Mouse (Mus musculus) T-helper 1 cell (primary cell): ENCODE measurements at regions not wholly inside any gene's neighbourhood (a gene's known extent, or its start where the extent isn't known, plus 50 kb on each side); places are given as distances from the start of the nearest gene placed in this dataset.
"Not testable (repeated sequence)": the region's sequence is repeated elsewhere in the genome, so short reads cannot be mapped to it uniquely, and the experiment has no call there.

Experiments
- in situ Hi-C: fragments of 300-600 bp; cut with MboI, MseI; formaldehyde crosslinking; loops from one replicate; pipeline ENCODE4 v1.15.1; 2025; ENCODE audit warnings: high pct_unique_total_duplicates

DNA sequence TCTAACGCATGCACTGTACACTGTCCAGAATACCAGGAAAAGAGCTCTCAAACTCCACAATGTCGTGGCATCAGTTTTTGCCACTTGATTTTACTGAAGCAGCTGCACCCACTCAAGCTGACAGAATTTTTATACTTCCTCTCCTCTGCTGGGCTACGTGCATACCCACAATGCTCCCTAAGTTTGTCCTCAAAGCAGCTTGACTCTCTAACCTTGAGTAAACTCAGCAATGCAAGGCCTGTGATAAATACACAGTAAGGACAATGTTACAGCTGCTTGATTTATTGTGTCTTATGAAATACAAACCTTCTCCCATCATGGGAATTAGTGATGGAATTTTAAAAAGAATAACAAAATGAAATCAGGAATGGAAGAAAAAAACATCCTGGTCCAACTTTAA, 129.7 kb downstream of the Trmt11 start:
- in situ Hi-C loops = no loop called here

DNA sequence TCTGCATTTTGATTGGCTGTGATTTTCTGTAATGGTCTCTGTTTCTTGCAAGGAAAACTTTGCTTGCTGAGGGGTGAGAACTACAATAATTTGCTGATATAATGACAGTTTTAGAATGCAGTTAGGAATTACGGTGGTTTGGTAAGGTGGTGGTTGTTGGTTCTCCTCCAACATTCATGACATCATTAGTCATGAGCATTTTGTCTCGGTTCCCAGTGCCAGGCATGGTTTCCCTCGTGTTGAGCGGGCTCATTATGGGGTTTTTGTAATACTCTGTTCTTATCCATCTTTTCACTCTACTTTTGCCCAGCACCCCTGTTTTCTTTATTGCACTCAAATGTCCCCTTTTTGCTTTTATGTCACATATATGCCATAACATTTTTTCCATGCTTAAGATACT, 149.9 kb downstream of the Trmt11 start:
- in situ Hi-C loops = no loop called here

DNA sequence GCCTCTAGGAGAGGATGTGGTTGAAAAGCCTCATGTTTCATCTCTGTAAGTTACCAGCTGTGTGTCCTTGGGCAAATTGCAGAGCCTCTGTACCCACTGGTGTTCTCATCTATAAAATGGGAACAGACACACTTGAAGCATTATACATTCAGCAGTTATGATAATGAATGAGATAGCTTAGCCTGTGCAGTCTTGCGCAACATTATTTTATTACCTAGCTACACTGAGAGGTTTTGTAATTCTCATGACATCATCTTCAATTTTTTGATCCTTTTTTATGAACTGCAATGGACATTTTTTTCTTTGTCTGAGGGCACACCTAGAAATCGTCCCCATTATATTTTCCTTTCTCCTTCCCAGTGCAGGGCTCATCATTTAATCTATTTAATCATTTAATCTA, 153.5 kb downstream of the Trmt11 start:
- in situ Hi-C loops = no loop called here

DNA sequence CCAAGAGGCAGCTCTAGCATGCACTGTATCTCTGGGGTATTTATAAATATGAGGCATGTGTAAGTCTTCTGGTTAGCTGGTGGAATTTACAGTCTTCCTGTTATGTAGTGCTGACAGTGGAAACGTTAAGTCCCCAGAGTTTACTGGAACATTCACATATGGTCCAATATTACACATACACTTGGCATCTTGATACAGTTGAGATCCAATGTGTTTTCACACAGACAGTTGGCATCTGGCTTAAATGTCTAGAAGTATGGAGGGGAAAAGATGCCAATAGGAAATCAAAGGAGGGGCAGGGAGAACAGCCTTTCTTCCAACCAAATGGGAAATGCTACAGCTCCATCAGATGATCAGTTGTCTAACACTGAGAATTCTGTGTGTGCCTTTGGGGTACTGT, 154.0 kb downstream of the Trmt11 start:
- in situ Hi-C loops = no loop called here

DNA sequence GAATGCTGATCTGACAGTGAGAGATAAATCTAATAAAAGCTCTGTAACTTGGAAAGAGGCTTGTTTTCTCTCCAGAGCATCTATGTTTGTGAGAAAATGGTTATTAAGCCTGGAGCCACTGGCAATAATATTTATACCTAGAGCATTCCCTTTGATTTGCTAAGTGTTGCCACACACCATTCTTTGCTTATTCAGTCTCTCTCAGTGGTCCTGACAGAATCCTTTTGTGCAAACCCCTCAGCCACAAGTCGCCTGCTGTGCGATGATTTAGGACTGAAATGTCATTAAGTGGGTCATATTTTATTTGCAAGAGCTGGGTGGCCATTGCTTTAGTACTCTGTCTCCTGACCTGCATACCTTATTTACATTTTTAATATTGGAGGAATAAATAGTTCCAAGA, 160.7 kb downstream of the Trmt11 start:
- in situ Hi-C loops = no loop called here

DNA sequence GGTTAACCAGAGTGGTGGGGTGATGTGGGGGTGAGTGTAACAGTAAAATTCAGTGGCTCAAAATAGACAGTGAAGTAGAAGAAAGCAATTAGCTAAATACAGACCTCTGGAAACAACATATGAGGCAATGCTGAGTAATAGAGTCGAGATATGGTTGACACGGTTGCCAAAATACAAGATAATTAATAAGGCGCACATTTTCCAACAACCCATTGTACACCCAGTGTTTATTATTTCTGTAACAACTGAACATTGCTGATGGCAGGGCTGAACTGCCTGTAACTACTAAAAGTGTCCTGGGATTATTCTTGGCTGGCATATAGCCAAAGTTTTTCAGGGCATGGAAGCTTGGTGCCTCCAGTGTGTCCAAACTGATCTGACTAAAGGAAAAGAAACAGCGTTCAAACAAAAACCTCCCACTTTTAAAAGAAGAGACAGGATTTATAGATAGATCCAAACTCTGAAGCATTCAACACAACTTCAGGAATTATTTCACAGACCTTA, 174.1 kb downstream of the Trmt11 start:
- in situ Hi-C loops = no loop called here

DNA sequence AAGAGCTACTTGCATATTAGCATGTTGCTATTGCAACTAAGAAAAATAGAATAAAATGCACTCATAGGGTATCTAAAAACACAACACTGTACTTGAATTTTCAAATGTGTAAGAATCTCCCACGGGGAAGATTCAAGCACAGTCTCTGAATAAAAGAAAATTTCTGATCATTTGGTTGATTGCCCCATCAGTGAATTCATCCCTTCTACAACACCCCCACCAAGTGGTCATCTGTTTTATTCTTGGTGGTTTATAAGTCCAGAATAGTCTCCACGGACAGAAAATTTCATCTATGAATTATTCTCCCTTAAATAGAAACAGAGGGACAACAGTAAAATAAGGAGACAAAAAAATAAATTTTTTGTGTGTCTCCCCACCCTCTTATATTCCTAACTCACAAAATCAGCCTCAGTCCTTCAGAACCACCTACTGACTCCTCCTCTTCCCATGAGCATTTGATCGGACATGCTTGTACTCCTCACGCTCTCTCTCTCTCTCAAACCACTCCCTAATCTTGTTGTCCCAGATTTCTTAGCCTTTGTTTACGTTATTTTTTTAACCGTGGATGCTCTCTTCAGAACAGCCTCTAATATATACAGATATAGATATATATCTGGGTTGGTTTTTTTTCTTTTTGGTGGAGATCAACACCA, 181.0 kb downstream of the Trmt11 start:
- in situ Hi-C loops = loop anchor here (10.0 to 25.0 kb wide), 2 partner anchors 882 to 1785 kb away; partner anchors contain the start of gene Rspo3

DNA sequence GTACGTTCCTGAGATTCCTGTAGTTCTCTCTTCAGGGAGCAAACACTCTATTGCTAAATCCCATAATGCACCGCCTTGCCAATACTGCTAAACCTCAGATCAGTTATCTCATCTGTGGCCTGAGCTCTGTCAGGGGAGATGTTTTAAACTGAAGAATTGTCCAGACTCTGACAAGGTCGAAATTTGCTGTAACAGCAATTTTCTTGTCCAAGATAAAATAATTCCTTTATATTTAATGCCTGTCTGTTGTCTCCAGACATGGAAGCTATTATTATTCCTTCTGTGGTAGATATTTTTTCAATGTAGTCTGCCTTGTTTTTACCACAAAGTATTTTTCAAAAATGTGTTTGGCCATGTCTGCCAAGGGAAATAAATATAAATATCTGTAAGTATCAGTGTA, 184.2 kb downstream of the Trmt11 start:
- in situ Hi-C loops = loop anchor here (10.0 to 25.0 kb wide), 2 partner anchors 879 to 1782 kb away; partner anchors contain the start of gene Rspo3

DNA sequence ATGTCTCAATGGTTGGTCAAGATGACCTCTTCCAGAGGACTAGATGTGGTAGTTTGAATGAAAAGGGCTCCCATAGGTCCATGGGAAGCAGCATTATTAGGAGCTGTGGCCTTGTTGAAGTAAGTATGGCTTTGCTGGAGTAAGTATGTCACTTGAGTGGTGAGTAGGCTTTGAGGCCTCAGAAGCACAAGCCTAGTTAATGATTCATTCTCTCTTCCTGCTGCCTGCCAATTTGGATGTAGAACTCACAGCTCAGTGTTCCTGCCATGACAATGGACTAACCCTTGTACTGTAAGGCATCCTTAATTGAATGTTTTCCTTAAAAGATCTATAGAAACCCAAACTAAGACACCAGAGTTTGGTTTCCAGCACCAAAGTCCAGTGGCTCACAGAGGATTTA, 188.8 kb downstream of the Trmt11 start:
- in situ Hi-C loops = loop anchor here (10.0 to 25.0 kb wide), 2 partner anchors 874 to 1777 kb away; partner anchors contain the start of gene Rspo3

DNA sequence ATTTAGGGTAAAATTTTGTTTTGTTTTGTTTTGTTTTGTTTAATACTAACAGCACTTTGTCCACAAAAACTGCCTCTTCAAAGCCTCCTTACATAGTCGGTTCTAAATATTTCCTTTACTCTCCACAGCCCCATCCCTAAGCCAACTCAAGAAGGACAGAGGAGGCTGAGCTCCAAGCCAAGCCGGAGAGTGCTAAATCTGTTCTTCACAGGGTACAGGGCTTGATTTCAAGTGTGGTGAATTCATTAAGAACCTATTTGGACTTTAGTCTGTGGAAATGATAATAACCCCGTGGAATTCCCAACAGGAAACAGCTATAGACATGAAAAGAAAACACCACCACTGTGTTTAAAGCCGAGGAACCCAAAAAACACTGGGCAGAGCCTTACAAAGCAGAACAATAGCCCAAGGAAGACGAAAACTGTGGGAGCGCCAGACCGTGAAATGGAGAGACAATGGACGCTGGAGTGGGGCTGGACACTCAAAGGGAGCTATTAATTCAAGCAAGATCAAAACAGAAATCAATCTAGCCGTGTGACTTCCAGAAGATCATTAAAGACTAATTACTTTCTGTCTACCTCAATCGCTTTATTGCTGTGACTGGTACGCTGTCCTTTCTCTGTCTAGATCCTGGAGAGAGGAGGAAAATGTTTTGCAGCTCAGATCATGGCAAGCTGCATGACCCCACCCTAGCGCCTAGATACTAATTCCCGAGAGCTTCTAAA, 194.7 kb downstream of the Trmt11 start:
- in situ Hi-C loops = loop anchor here (25.0 kb wide), 1 partner anchor 869 kb away; the partner anchor contains the start of gene Rspo3

DNA sequence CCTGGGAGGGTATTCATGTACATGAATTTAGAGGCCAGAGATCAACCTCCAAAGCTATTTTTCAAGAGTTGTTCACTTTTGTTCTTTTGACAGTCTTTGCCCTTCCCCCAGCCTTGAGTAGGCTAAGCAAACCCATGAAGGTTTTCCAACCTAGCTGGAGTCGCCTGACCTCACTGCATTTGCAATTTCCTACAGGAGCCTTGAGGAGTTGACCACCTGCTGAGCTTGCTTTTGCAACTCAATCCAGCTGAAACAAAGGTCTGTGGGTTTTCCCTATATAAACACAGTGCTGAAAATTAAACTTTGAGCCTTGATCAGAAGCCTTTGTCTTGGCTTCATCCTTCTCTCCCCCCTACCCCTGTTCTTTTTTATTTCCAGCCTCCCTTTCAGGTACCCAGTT, 170.2 kb upstream of the Cenpw start:
- in situ Hi-C loops = no loop called here

DNA sequence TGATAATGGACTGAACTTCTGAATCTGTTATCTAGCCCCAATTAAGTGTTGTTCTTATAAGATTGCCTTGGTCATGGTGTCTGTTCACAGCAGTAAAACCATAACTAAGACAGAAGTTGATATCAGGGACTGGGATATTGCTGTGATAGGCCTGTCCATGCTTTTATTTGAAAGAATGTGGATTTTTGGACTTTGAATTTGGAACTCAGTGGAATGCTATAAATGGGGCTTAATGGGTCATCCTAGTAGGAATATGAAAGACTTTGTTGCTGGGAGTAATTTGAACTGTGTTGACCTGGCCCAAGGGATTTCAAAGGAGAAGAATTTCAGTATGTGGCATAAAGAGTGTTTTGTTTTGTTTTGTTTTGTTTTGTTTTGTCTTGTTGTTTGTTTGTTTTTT, 160.5 kb upstream of the Cenpw start:
- in situ Hi-C loops = not testable (repeated sequence)

DNA sequence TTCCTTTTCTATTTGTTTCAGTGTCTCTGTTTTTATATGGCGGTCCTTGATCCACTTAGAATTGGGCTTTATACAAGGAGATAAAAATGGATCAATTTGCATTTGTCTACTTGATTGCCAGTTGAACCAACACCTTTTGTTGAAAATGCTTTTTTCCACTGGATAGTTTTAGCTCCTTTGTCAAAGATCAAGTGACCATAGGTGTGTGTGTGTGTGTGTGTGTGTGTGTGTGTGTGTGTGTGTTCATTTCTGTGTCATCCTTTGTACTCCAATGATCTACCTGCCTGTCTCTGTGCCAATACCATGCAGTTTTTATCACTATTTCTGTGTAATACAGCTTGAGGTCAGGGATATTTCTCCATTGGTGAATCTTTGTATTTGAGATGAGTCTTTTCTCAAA, 158.7 kb upstream of the Cenpw start:
- in situ Hi-C loops = no loop called here

DNA sequence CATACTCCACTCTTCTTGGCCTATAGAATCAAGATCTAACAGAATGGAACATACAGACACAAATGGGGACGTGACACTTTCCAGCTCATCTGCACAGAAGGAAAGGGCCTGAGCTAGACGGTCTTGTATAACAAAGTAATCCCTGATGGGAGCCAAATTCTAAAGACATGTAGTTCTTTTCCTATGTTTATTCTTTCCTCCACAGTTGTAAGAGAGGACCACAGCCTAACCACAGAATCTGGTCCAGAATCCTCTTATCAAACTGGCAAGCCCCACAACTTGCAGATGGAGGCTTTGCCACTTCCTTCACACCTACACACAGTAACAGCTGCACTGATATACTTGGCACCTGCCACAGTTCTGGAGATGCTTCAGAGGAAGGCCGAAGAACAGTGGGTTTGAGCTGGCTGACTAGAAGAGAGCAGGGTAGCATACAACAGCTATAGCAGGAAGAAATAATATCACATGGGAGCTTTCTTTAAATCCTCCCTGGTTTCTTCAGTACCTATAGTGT, 142.7 kb upstream of the Cenpw start:
- in situ Hi-C loops = no loop called here

DNA sequence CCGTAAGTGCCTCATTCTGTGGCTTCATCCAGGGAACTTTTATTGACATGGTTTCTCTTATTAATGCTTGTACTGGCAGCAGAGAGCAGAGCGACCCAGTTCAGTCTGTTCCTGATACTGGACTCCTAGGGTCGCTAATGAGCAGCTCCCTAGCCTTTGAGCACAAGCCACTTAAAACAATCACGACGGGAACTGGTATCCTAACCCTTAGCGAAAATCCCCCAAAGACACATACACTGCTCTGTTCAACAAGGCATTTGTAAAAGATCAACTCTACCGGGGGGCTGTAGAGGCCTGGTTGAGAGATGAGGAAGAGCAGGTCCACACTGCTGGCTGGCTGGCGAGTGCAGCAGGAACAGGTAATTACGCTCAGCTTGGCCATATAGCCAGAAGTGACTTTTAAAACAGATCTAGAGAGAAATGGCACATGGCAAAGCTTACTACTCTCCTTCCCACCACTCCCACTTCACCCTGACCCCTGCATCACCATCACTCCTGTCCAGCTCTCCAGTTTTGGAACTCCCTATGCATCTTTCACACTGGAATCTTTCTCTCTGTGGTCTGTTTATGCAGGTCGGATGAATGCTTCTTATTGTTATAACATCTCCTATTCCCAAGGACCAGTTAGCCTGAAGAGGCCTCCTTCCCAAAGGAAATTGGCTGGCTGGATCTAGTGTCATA, 128.1 kb upstream of the Cenpw start:
- in situ Hi-C loops = no loop called here

DNA sequence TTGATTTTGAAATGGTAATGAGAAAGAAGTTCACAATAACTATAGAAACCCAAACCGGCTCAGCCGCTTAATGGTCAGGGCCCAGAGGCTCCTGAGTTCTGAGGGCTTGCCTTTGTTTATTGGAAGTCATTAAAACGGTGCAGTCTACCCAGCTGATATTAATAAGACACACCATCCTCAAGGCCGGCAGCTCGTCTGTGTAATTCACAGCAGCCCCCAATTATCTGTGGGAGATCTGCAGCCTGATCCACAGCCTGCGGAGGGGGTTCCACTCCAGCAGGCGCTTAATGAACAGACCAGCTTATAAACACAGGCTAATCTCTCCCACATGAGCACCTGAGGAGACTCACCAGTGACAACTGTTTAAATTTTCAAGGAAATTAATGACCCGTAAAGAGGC, 127.5 kb upstream of the Cenpw start:
- in situ Hi-C loops = no loop called here

DNA sequence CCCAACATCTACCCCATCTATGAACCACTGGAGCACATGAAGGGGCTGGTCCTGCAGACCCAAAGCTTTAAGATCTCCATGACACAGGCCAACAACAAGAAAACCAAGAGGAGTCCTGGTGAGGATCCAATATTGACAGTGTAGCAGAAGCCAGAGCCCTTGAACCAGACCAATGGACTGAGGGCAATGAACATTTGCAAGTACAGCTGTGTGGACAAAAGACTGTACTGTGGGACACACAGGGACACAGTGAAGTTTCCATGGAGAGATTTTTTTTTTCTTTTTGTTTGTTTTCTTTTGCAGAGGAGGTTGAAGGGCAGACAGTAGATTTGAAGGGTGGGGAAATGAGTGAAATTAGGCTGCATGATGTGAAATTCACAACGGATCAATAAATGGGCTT, 126.5 kb upstream of the Cenpw start:
- in situ Hi-C loops = no loop called here

DNA sequence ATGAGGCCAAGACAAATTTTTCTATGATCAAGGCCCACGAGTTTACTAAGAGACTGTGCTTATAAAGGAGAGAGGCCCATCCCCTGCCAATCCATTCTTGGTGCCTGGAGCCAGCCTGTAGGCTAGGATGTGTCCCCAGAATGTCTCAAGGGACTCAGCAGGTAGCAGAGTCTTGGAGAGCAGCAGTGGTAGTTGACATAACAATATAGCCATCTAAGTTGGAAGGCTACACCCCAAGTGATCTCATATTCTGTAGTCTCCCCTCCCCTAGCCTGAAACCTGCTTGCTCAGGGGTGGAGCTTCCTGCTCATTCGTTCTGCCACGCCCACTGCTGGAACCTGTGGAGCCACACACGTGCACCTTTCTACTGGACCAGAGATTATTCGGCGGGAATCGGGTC, 95.5 kb upstream of the Cenpw start:
- in situ Hi-C loops = not testable (repeated sequence)

DNA sequence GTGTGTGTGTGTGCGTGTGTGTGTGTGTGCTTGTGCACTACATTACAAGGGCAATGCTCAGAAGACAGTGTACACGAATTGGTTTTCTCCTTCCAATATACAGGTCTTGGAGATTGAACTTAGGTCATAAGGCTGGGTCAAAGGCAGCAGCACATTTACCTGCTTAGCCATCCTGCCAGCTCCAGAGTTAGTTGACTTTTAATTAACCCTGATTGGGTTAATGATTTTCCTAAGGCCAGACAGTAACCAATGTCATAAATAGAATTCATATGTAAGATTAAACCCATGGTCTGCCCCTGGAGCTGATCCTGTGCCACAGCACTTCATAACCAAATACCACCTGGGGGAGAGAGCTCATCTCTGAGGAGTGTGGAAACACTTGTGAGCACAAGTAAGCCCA, 81.3 kb upstream of the Cenpw start:
- in situ Hi-C loops = no loop called here

DNA sequence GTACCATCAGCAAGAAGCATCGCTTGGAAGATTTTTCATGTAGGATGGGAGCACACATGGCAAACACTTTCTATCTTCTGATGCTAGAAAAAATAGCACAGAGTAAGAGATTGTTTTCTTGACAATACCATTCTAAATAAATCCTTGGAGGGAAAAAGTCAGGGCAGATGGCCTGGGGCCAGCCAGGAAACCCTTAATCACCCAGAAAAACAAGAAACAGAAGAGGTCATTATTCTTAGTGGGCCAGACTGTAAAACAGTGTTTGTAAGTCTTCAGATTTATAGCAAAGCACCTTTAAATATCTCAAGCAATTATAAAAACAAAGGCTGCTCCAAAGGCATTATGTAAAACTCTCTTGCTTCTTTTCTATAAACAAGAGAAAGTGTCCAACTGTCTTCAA, 80.1 kb upstream of the Cenpw start:
- in situ Hi-C loops = no loop called here

DNA sequence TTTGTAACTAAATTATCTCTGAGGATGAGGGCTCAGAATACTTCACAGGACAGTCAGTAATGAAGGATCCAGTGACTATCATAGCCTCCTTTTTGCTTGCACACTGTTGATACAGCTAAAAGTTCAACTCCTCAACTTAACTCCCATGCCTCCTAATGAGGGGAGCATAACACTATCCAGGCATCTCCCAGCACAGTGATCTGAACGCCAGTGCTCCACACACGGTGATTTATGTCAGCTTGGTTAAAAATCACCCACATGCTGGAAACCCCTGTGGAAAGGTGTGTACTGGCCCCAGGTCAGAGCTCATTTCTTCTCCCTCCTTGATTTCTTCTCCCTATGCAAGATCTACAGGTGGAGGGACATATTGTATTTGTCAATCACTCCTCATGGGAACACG, 79.6 kb upstream of the Cenpw start:
- in situ Hi-C loops = no loop called here

DNA sequence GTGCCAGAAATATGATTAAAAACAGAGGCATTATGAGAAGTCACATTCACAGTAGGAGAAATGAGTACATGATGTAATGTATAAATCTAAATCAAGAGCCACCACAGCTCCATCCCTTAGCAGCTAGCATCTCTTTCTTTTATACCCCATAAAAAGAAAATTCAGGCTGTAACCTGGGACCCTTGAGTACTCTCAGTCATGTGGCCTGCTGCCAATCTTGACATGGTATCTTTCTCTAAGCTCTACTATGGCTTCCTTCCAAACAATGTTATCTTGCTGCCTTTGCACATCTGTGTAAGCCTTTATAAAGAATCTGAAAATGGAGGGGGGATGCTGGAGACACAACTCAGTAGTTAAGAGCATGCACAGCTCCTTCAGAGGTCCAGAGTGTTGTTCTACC, 78.6 kb upstream of the Cenpw start:
- in situ Hi-C loops = no loop called here
